Mouse (Mus musculus) lung, embryonic 14.5 days (tissue): ENCODE measurements at regions not wholly inside any gene's neighbourhood (a gene's known extent, or its start where the extent isn't known, plus 50 kb on each side); places are given as distances from the start of the nearest gene placed in this dataset.

ENCODE experiments used
- ATAC-seq: fragments of 200-750 bp; cut with Nextera tagmentation; 2 replicates; pipeline ENCODE4 v1.8.0; 2017; ENCODE audit warnings: mild to moderate bottlenecking, moderate TSS enrichment, moderate library complexity; ENCODE audit not compliant: insufficient read depth
- DNase-seq: peaks from one replicate; pipeline ENCODE4 v3.0.0-alpha.2; 2015
- H3K27ac ChIP-seq: fragments of 300-500 bp; sonication (generic); 2 replicates; pipeline ENCODE4 v1.5.1; 2014; ENCODE audit warnings: low read depth, mild to moderate bottlenecking, moderate library complexity
- H3K27me3 ChIP-seq: fragments of 300-500 bp; sonication (generic); 2 replicates; pipeline ENCODE4 v1.6.1; 2014; ENCODE audit warnings: low read length, control low read depth; ENCODE audit not compliant: insufficient read depth
- H3K36me3 ChIP-seq: fragments of 300-500 bp; sonication (generic); 2 replicates; pipeline ENCODE4 v1.6.1; 2014; ENCODE audit warnings: control low read depth; ENCODE audit not compliant: insufficient read depth
- H3K4me1 ChIP-seq: fragments of 300-500 bp; sonication (generic); 2 replicates; pipeline ENCODE4 v1.6.1; 2014; ENCODE audit warnings: antibody characterized with exemption, control low read depth; ENCODE audit not compliant: insufficient read depth
- H3K4me2 ChIP-seq: fragments of 300-500 bp; sonication (generic); 2 replicates; pipeline ENCODE4 v1.6.1; 2014; ENCODE audit warnings: mild to moderate bottlenecking
- H3K4me3 ChIP-seq: fragments of 300-500 bp; sonication (generic); 2 replicates; pipeline ENCODE4 v1.5.1; 2014; ENCODE audit warnings: low read depth, low read length
- H3K9ac ChIP-seq: fragments of 300-500 bp; sonication (generic); 2 replicates; pipeline ENCODE4 v1.6.1; 2014
- H3K9me3 ChIP-seq: fragments of 300-500 bp; sonication (generic); 2 replicates; pipeline ENCODE4 v1.6.1; 2016; ENCODE audit warnings: low read depth, low read length, control low read depth
- CTCF ChIP-seq: IDR thresholded peaks from 2 replicates; pipeline ENCODE4 v1.5.1; 2016; ENCODE audit warnings: antibody characterized with exemption, low read depth
- WGBS: fragments of 180-500 bp; shearing (Covaris S2); extraction: QIAGEN DNeasy Blood & Tissue Kit; methylation state at CpG from one replicate; pipeline ENCODE4 v1.1.7; 2014; 5-methylcytosine and 5-hydroxymethylcytosine counted together

GRCm38 (mm10) chr4:139907366-139907765 is 60.5 kb downstream of the Klhdc7a start:
- DNase-seq, result no peak
- WGBS, result 80% methylated on average over 6 of the region's 6 CpGs
- H3K4me2 ChIP-seq, result no peak overlapping the region
- H3K27ac ChIP-seq, result no peak overlapping the region
- no peaks in the 10 kb centered on the region for H3K36me3 ChIP-seq
- H3K9me3 ChIP-seq, result no peaks in the 10 kb centered on the region
- no peak for TF ChIP-seq CTCF
- 0 out of 2 replicates have a peak, but pooled peaks cover 3% of the 10 kb centered on the region for H3K27me3 ChIP-seq
- H3K4me1 ChIP-seq, result no peaks in the 10 kb centered on the region
- ATAC-seq, result no peak
- H3K9ac ChIP-seq, result no peak overlapping the region
- no peak overlapping the region for H3K4me3 ChIP-seq

- WGBS, result 85% methylated on average over 12 of the region's 12 CpGs
- no peak overlapping the region for H3K4me3 ChIP-seq
- no peak for TF ChIP-seq CTCF
Observed at GRCm38 (mm10) chr4:139906176-139906575, 61.6 kb downstream of the Klhdc7a start.

GRCm38 (mm10) chr4:139905093-139905783 is 62.6 kb downstream of the Klhdc7a start:
- 0 out of 2 replicates have a peak, but pooled peaks cover 3% of the 10 kb centered on the region for H3K27me3 ChIP-seq
- no peak for TF ChIP-seq CTCF
- H3K4me1 ChIP-seq, result no peaks in the 10 kb centered on the region
- H3K4me2 ChIP-seq, result no peak overlapping the region
- no peak overlapping the region for H3K4me3 ChIP-seq
- H3K36me3 ChIP-seq, result no peaks in the 10 kb centered on the region
- no peak overlapping the region for H3K27ac ChIP-seq
- DNase-seq, result no peak
- ATAC-seq, result no peak
- 16% methylated on average over 17 of the region's 17 CpGs for WGBS
- no peaks in the 10 kb centered on the region for H3K9me3 ChIP-seq
- no peak overlapping the region for H3K9ac ChIP-seq

More at GRCm38 (mm10) chr4:139906176-139906575, 61.6 kb downstream of the Klhdc7a start:
- H3K9me3 ChIP-seq, result no peaks in the 10 kb centered on the region
- no peak overlapping the region for H3K9ac ChIP-seq
- DNase-seq (no peak), ATAC-seq (no peak)
- H3K4me1 ChIP-seq, result no peaks in the 10 kb centered on the region
- no peak overlapping the region for H3K4me2 ChIP-seq
- no peak overlapping the region for H3K27ac ChIP-seq
- H3K36me3 ChIP-seq, result no peaks in the 10 kb centered on the region
- 0 out of 2 replicates have a peak, but pooled peaks cover 3% of the 10 kb centered on the region for H3K27me3 ChIP-seq

GRCm38 (mm10) chr4:139899960-139900359 is 66.6 kb upstream of the Pax7 start:
- 77% methylated on average over 9 of the region's 9 CpGs for WGBS
- ATAC-seq (no peak), DNase-seq (no peak)
- no peak overlapping the region for H3K27ac ChIP-seq
- no peaks in the 10 kb centered on the region for H3K27me3 ChIP-seq
- no peaks in the 10 kb centered on the region for H3K36me3 ChIP-seq
- H3K4me2 ChIP-seq, result no peak overlapping the region
- TF ChIP-seq CTCF, result no peak
- H3K4me3 ChIP-seq, result no peak overlapping the region
- no peak overlapping the region for H3K9ac ChIP-seq
- H3K4me1 ChIP-seq, result no peaks in the 10 kb centered on the region
- H3K9me3 ChIP-seq, result no peaks in the 10 kb centered on the region

- no peak overlapping the region for H3K27ac ChIP-seq
- H3K36me3 ChIP-seq, result no peaks in the 10 kb centered on the region
- no peaks in the 10 kb centered on the region for H3K9me3 ChIP-seq
- 68% methylated on average over 8 of the region's 8 CpGs for WGBS
- H3K4me1 ChIP-seq, result no peaks in the 10 kb centered on the region
- H3K4me3 ChIP-seq, result no peak overlapping the region
- H3K9ac ChIP-seq, result no peak overlapping the region
- H3K4me2 ChIP-seq, result no peak overlapping the region
- ATAC-seq (no peak), DNase-seq (no peak)
- TF ChIP-seq CTCF, result no peak
- H3K27me3 ChIP-seq, result no peaks in the 10 kb centered on the region
Observed at GRCm38 (mm10) chr4:139899410-139899809, 66.1 kb upstream of the Pax7 start.

- no peak overlapping the region for H3K4me2 ChIP-seq
- 20% methylated on average over 7 of the region's 7 CpGs for WGBS
- no peaks in the 10 kb centered on the region for H3K9me3 ChIP-seq
- no peak for TF ChIP-seq CTCF
- DNase-seq, result peak; percentile 25
- no peak overlapping the region for H3K4me3 ChIP-seq
- no peaks in the 10 kb centered on the region for H3K27me3 ChIP-seq
- no peak overlapping the region for H3K27ac ChIP-seq
- no peak for ATAC-seq
- no peaks in the 10 kb centered on the region for H3K4me1 ChIP-seq
- no peaks in the 10 kb centered on the region for H3K36me3 ChIP-seq
- no peak overlapping the region for H3K9ac ChIP-seq
Observed at GRCm38 (mm10) chr4:139892678-139893077, 59.4 kb upstream of the Pax7 start.

- Histone ChIP-seq H3K4me1 (no peaks in the 10 kb centered on the region), H3K36me3 (no peaks in the 10 kb centered on the region), H3K27me3 (no peaks in the 10 kb centered on the region), H3K9me3 (no peaks in the 10 kb centered on the region), H3K27ac (no peak overlapping the region), H3K4me2 (no peak overlapping the region), H3K4me3 (no peak overlapping the region), H3K9ac (no peak overlapping the region)
- no peak for ATAC-seq
- no peak for DNase-seq
- TF ChIP-seq CTCF, result no peak
- WGBS, result 68% methylated on average over 13 of the region's 13 CpGs
Observed at GRCm38 (mm10) chr4:139889013-139889412, 55.7 kb upstream of the Pax7 start.
